Mouse (Mus musculus): ENCODE results near the gene Syf2. TPM values are rescaled to one million over a fixed set of nuclear protein-coding genes. Genes with fewer than 3 reads are reported as not detected.
A peak's percentile ranks its signal among the peaks of the same experiment; 100 is the strongest.

Syf2 gene
- total and polyA plus RNA-seq, 3 experiments: 59.2 to 77.1 (median 76.1) TPM

- Histone ChIP-seq H3K36me3 (replicated peaks in 1 of 2; ENCODE audit: control insufficient read depth in 1 of 2, insufficient read depth in 1 of 2, low read length in 1 of 2) (no peaks in the 10 kb centered on the region), H3K79me2 (replicated peaks; ENCODE audit: control insufficient read depth, extremely low read depth, insufficient read depth, poor library complexity, severe bottlenecking) (peaks cover 9% of the 10 kb centered on the region), H3K9me3 (replicated peaks; ENCODE audit: low read length) (no peaks in the 10 kb centered on the region), H3K4me3 (replicated peaks in 1 of 3; ENCODE audit: low read depth in 2 of 3, low read length in 2 of 3, poor library complexity in 1 of 3) (no peak overlapping the region), H3K27me3 (replicated peaks) (no peaks in the 10 kb centered on the region), H3K4me1 (ENCODE audit: control insufficient read depth in 1 of 2, insufficient read depth in 2 of 2) (peaks cover 9 to 58% of the 10 kb centered on the region in 2 experiments), H3K9ac (ENCODE audit: insufficient read depth, low read depth) (no peak overlapping the region), H3K4me2 (ENCODE audit: insufficient read depth, low read depth, poor library complexity, severe bottlenecking) (0 out of 2 replicates have a peak overlapping the region, but pooled peaks have one; percentile 11), H3K27ac (ENCODE audit: insufficient read depth, low read depth) (peak overlapping the region; percentile 75)
- peak; percentile 71 for DNase-seq (ENCODE audit: extremely low read depth)
- TF ChIP-seq KAT2A (IDR thresholded peaks at IDR 0.05; ENCODE audit: insufficient replicate concordance, low read length) (no peak), IRF4 (IDR thresholded peaks at IDR 0.05; ENCODE audit: low read depth, low read length) (peak; percentile 54; the same call in 1 of the 2 replicates), TCF12 (IDR thresholded peaks at IDR 0.05; ENCODE audit: low read depth, low read length) (peak; percentile 52), BHLHE40 (IDR thresholded peaks at IDR 0.05; ENCODE audit: low read depth, low read length) (peak; percentile 45; the same call in 1 of the 2 replicates), ZC3H11A (IDR thresholded peaks at IDR 0.05; ENCODE audit: low read depth, low read length) (no peak), SIN3A (IDR thresholded peaks at IDR 0.05; ENCODE audit: low read length) (peak; percentile 72; the same call in 1 of the 2 replicates), MEF2A (IDR thresholded peaks at IDR 0.05; ENCODE audit: borderline replicate concordance, low read depth, low read length) (peak; percentile 69), ETS1 (conservative IDR thresholded peaks at IDR 0.05; ENCODE audit: low read depth, low read length) (peak; percentile 85), JUN (IDR thresholded peaks at IDR 0.05; ENCODE audit: insufficient read depth, low read depth, low read length) (no peak), CHD1 (IDR thresholded peaks at IDR 0.05; ENCODE audit: low read depth, low read length) (no peak)
- in situ Hi-C loops (cut with MboI; ENCODE audit: low pct_ligation_motif_present, low pct_unique_long_range_greater_than_20kb, low sequenced_read_pairs): no loop called here
- dilution Hi-C loops (cut with MboI; ENCODE audit: extremely low pct_ligation_motif_present, extremely low pct_unique_long_range_greater_than_20kb, low sequenced_read_pairs): no loop called here
Measured at GRCm38 (mm10) chr4:134918381-134918780, 12.3 kb upstream of the Syf2 start.

DNA sequence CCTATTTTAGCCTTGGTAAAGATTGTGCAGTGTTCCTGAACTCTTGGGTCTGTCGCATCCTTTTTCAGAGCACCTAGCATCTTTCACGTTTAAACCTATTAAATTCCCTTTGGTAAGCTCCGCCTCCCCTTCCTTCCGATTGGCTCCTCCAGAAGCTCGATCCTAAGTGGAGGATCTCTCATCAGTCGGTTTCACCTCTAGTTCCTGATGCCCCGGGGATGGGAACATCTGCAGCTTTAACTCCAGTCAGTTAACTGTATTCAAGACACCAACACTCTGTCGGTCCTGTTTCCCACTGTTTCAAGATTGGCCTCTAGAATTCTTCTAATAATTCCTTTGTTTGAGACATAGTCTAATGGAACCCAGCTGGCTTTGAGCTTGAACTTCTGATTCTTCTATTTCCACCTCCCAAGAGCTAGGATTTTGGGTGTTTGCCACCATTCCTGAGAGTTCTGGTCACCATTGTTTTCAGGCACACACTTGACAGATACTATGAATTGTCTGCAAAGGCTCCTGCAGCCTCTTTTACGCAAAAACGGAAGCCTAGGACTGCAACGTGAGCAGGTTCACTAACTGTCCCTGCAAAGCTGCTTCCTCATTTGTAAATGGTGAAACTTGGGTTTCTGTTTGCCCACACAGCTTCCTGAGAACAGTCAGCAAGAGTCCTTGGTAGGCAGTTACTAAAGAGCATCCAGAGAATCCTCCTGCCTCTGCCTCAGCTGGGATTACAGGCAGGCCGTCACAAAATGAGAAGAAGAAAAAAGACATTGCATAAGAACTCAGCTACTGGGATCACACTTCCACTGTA is 10.8 kb upstream of the Syf2 start:
- Histone ChIP-seq H3K4me1 (ENCODE audit: control insufficient read depth in 1 of 2, insufficient read depth in 2 of 2) (peaks cover 9 to 58% of the 10 kb centered on the region in 2 experiments), H3K4me3 (replicated peaks in 1 of 3; ENCODE audit: low read depth in 2 of 3, low read length in 2 of 3, poor library complexity in 1 of 3) (no peak overlapping the region), H3K9ac (ENCODE audit: insufficient read depth, low read depth) (0 out of 2 replicates have a peak overlapping the region, but pooled peaks have one; percentile 32), H3K4me2 (ENCODE audit: insufficient read depth, low read depth, poor library complexity, severe bottlenecking) (peak overlapping the region; percentile 68), H3K36me3 (replicated peaks in 1 of 2; ENCODE audit: control insufficient read depth in 1 of 2, insufficient read depth in 1 of 2, low read length in 1 of 2) (peaks cover 5 to 11% of the 10 kb centered on the region in 2 experiments), H3K27ac (ENCODE audit: insufficient read depth, low read depth) (peak overlapping the region; percentile 39; the same call in 1 of the 2 replicates), H3K9me3 (replicated peaks; ENCODE audit: low read length) (no peaks in the 10 kb centered on the region), H3K79me2 (replicated peaks; ENCODE audit: control insufficient read depth, extremely low read depth, insufficient read depth, poor library complexity, severe bottlenecking) (peaks cover 14% of the 10 kb centered on the region), H3K27me3 (replicated peaks) (no peaks in the 10 kb centered on the region)
- dilution Hi-C loops (cut with MboI; ENCODE audit: extremely low pct_ligation_motif_present, extremely low pct_unique_long_range_greater_than_20kb, low sequenced_read_pairs): no loop called here
- TF ChIP-seq NRF1 (IDR thresholded peaks at IDR 0.05; ENCODE audit: low read depth, low read length) (no peak), MAFK (IDR thresholded peaks at IDR 0.05; ENCODE audit: insufficient replicate concordance, low read length) (no peak), BHLHE40 (IDR thresholded peaks at IDR 0.05; ENCODE audit: low read depth, low read length) (0 out of 2 replicates have a peak, but pooled peaks have one; percentile 39), PAX5 (IDR thresholded peaks at IDR 0.05; ENCODE audit: low read length) (no peak), RCOR1 (conservative IDR thresholded peaks at IDR 0.05; ENCODE audit: low read depth, low read length) (no peak), CTCF (conservative IDR thresholded peaks at IDR 0.05 in 1 of 2, IDR thresholded peaks at IDR 0.05 in 1 of 2; ENCODE audit: low read depth in 2 of 2, low read length in 2 of 2) (no peak), NELFE (IDR thresholded peaks at IDR 0.05; ENCODE audit: low read depth, low read length) (0 out of 2 replicates have a peak, but pooled peaks have one; percentile 15), KAT2A (IDR thresholded peaks at IDR 0.05; ENCODE audit: insufficient replicate concordance, low read length) (no peak), TCF12 (IDR thresholded peaks at IDR 0.05; ENCODE audit: low read depth, low read length) (no peak), POLR2A (IDR thresholded peaks at IDR 0.05; ENCODE audit: low read depth, low read length) (peak; percentile 35; the same call in 1 of the 2 replicates), RAD21 (IDR thresholded peaks at IDR 0.05; ENCODE audit: low read depth, low read length) (no peak)
- in situ Hi-C loops (cut with MboI; ENCODE audit: low pct_ligation_motif_present, low pct_unique_long_range_greater_than_20kb, low sequenced_read_pairs): no loop called here
- peak; percentile 75 for DNase-seq (ENCODE audit: extremely low read depth)
